In genomic region chr11:102431728-102432114, GRCm38 (mm10) we compare ENCODE assay signal across 8 mouse cellular contexts. TPM values are rescaled to one million over a fixed set of nuclear protein-coding genes. Genes with fewer than 3 reads are reported as not detected.
DNase-seq lines count a peak whose midpoint lies in the region; ATAC-seq and TF ChIP-seq lines count a peak whose summit lies in the region.

No protein-coding gene starts in this region.

- no peak for ATAC-seq in kidney, embryonic 15.5 days (replicated peaks; ENCODE audit: low FRiP score)
- ATAC-seq in kidney, embryonic 14.5 days (ENCODE audit: low FRiP score, low TSS enrichment): no peak
- ATAC-seq in liver, embryonic 12.5 days: no peak

- peaks cover 31% of the 10 kb centered on the region for H3K36me3 ChIP-seq in kidney, embryonic 15.5 days
- H3K36me3 ChIP-seq in kidney, embryonic 14.5 days (ENCODE audit: control insufficient read depth, insufficient read depth, low read length): peaks cover 27% of the 10 kb centered on the region
- peaks cover 0 to 11% of the 10 kb centered on the region in 2 experiments; a peak in 3 of 4 replicates for H3K36me3 ChIP-seq in MEL (ENCODE audit: control insufficient read depth in 1 of 2, insufficient read depth in 2 of 2, low read length in 2 of 2)
- peaks cover 15% of the 10 kb centered on the region for H3K36me3 ChIP-seq in liver, embryonic 12.5 days

- peak overlapping the region; percentile 27; the same call in 1 of the 2 replicates for H3K4me2 ChIP-seq in kidney, embryonic 15.5 days
- no peak overlapping the region for H3K4me2 ChIP-seq in kidney, embryonic 14.5 days (replicated peaks; ENCODE audit: low read depth, low read length)
- H3K4me2 ChIP-seq in liver, embryonic 12.5 days: peak overlapping the region; percentile 42

- DNase-seq in cerebellum, adult 8-10 months: peak; percentile 23
- DNase-seq in cerebellum, postnatal 14 days: no peak
- DNase-seq in MEL (ENCODE audit: low read depth, low spot score): no peak
- DNase-seq in testis, postnatal 10 days (ENCODE audit: low spot score): no peak
- DNase-seq in spleen, postnatal 4 days (ENCODE audit: low spot score in 2 of 2): no peak

- no peaks in the 10 kb centered on the region for H3K9me3 ChIP-seq in kidney, embryonic 15.5 days (replicated peaks)
- no peaks in the 10 kb centered on the region for H3K9me3 ChIP-seq in kidney, embryonic 14.5 days (ENCODE audit: control insufficient read depth, low read length)
- no peaks in the 10 kb centered on the region for H3K9me3 ChIP-seq in MEL (replicated peaks; ENCODE audit: insufficient read depth, low read length)
- no peaks in the 10 kb centered on the region for H3K9me3 ChIP-seq in liver, embryonic 12.5 days (replicated peaks)

- peaks cover 33% of the 10 kb centered on the region for H3K4me1 ChIP-seq in kidney, embryonic 15.5 days
- peaks cover 16% of the 10 kb centered on the region for H3K4me1 ChIP-seq in kidney, embryonic 14.5 days (ENCODE audit: control insufficient read depth, insufficient read depth, low read length)
- peaks cover 5 to 22% of the 10 kb centered on the region in 2 experiments for H3K4me1 ChIP-seq in MEL (ENCODE audit: control insufficient read depth in 1 of 2, insufficient read depth in 2 of 2, low read length in 2 of 2)
- peaks cover 41% of the 10 kb centered on the region for H3K4me1 ChIP-seq in liver, embryonic 12.5 days

- H3K4me3 ChIP-seq in kidney, embryonic 15.5 days (replicated peaks): no peak overlapping the region
- H3K4me3 ChIP-seq in kidney, embryonic 14.5 days (ENCODE audit: low read length): no peak overlapping the region
- peak overlapping the region; percentile 62 to 79 for H3K4me3 ChIP-seq in MEL (ENCODE audit: control insufficient read depth in 1 of 2, insufficient read depth in 1 of 2, low read depth in 2 of 2, low read length in 2 of 2)
- H3K4me3 ChIP-seq in liver, embryonic 12.5 days: peak overlapping the region; percentile 21

- H3K9ac ChIP-seq in kidney, embryonic 15.5 days: no peak overlapping the region
- H3K9ac ChIP-seq in kidney, embryonic 14.5 days (ENCODE audit: low read depth, low read length): no peak overlapping the region
- H3K9ac ChIP-seq in MEL (ENCODE audit: control insufficient read depth, low read depth, low read length, poor library complexity, severe bottlenecking): peak overlapping the region; percentile 67
- H3K9ac ChIP-seq in liver, embryonic 12.5 days: no peak overlapping the region

- TF ChIP-seq POLR2A in MEL (IDR thresholded peaks at IDR 0.05; ENCODE audit: control insufficient read depth in 1 of 2, insufficient read depth in 1 of 2, low read depth in 1 of 2, low read length in 2 of 2, poor library complexity in 1 of 2): no peak

- 85% methylated on average over 3 of the region's 3 CpGs for WGBS in kidney, embryonic 15.5 days
- WGBS in kidney, embryonic 14.5 days: 86% methylated on average over 3 of the region's 3 CpGs
- 68% methylated on average over 3 of the region's 3 CpGs for WGBS in liver, embryonic 12.5 days (ENCODE audit: insufficient replicate concordance)

- TF ChIP-seq CTCF in MEL (IDR thresholded peaks at IDR 0.05 in 2 of 3, conservative IDR thresholded peaks at IDR 0.05 in 1 of 3; ENCODE audit: control insufficient read depth in 1 of 3, insufficient read depth in 1 of 3, low read depth in 2 of 3, low read length in 3 of 3, poor library complexity in 1 of 3, severe bottlenecking in 1 of 3): no peak

- no peaks in the 10 kb centered on the region for H3K27me3 ChIP-seq in kidney, embryonic 15.5 days
- no peaks in the 10 kb centered on the region; the same call in 1 of the 2 replicates for H3K27me3 ChIP-seq in kidney, embryonic 14.5 days (ENCODE audit: control insufficient read depth, insufficient read depth, low read length)
- no peaks in the 10 kb centered on the region for H3K27me3 ChIP-seq in MEL (ENCODE audit: control insufficient read depth in 1 of 2, insufficient read depth in 2 of 2, low read length in 2 of 2)
- H3K27me3 ChIP-seq in liver, embryonic 12.5 days (replicated peaks): peaks cover 37% of the 10 kb centered on the region

- no peak overlapping the region for H3K27ac ChIP-seq in kidney, embryonic 15.5 days
- H3K27ac ChIP-seq in kidney, embryonic 14.5 days (ENCODE audit: low read depth, low read length): no peak overlapping the region; the same call in 1 of the 2 replicates
- no peak overlapping the region for H3K27ac ChIP-seq in MEL (ENCODE audit: control insufficient read depth, low read depth, low read length)
- no peak overlapping the region; the same call in 1 of the 2 replicates for H3K27ac ChIP-seq in liver, embryonic 12.5 days

- no peak for TF ChIP-seq RAD21 in MEL (IDR thresholded peaks at IDR 0.05; ENCODE audit: low read depth, low read length)

- peaks cover 2% of the 10 kb centered on the region; the same call in 1 of the 2 replicates for H3K79me2 ChIP-seq in MEL (ENCODE audit: control insufficient read depth, insufficient read depth, low read length, poor library complexity)

- TF ChIP-seq EP300 in MEL (IDR thresholded peaks at IDR 0.05; ENCODE audit: low read depth in 1 of 2, low read length in 2 of 2): no peak

TF ChIP-seq in MEL, 35 proteins besides CTCF, POLR2A, EP300 and RAD21:
- TF ChIP-seq TBP (IDR thresholded peaks at IDR 0.05; ENCODE audit: low read depth, low read length): no peak
- no peak for TF ChIP-seq KAT2A (conservative IDR thresholded peaks at IDR 0.05; ENCODE audit: low read depth, low read length)

RNA-seq across cellular contexts. Expression of gene Grn, which starts 1.6 kb away (rescaled TPM):
- 151 and 172 TPM in 2 replicates for polyA plus RNA-seq in kidney, embryonic 15.5 days (2015; fragmentation: Nextera tagmentation; extraction: Ambion mirVana)
- polyA plus RNA-seq in kidney, embryonic 14.5 days (2014; fragmentation: Nextera tagmentation; extraction: Ambion mirVana): 81.0 and 103 TPM in 2 replicates
- total RNA-seq in MEL (2012; rRNA removed): 14.5 and 14.7 TPM in 2 replicates
- polyA plus RNA-seq in MEL (2012; ENCODE audit: insufficient read depth in 1 of 2, insufficient read length in 2 of 2, low read depth in 1 of 2, low replicate concordance in 2 of 2, missing spikeins in 1 of 2): 10 to 100 TPM in 1 of 2 experiments, not detected in 1; 42.1 TPM
- polyA plus RNA-seq in liver, embryonic 12.5 days (2016; fragmentation: Nextera tagmentation; extraction: Ambion mirVana): 55.8 and 58.1 TPM in 2 replicates

RNA-seq across cellular contexts. Expression of gene Fam171a2, which starts 15.8 kb away (rescaled TPM):
- 6.9 and 7.1 TPM in 2 replicates for polyA plus RNA-seq in kidney, embryonic 15.5 days (2015; fragmentation: Nextera tagmentation; extraction: Ambion mirVana)
- polyA plus RNA-seq in kidney, embryonic 14.5 days (2014; fragmentation: Nextera tagmentation; extraction: Ambion mirVana): 12.3 and 14.7 TPM in 2 replicates
- total RNA-seq in MEL (2012; rRNA removed): 1.8 and 2.0 TPM in 2 replicates
- 1 to 10 TPM in 1 of 2 experiments, not detected in 1; 8.8 TPM for polyA plus RNA-seq in MEL (2012; ENCODE audit: insufficient read depth in 1 of 2, insufficient read length in 2 of 2, low read depth in 1 of 2, low replicate concordance in 2 of 2, missing spikeins in 1 of 2)
- polyA plus RNA-seq in liver, embryonic 12.5 days (2016; fragmentation: Nextera tagmentation; extraction: Ambion mirVana): 1.3 and 1.9 TPM in 2 replicates

RNA-seq across cellular contexts. Expression of gene Slc25a39, which starts 24.0 kb away (rescaled TPM):
- polyA plus RNA-seq in kidney, embryonic 15.5 days (2015; fragmentation: Nextera tagmentation; extraction: Ambion mirVana): 271 and 298 TPM in 2 replicates
- 224 and 274 TPM in 2 replicates for polyA plus RNA-seq in kidney, embryonic 14.5 days (2014; fragmentation: Nextera tagmentation; extraction: Ambion mirVana)
- total RNA-seq in MEL (2012; rRNA removed): 174 and 183 TPM in 2 replicates
- 100 to 1,000 TPM in 1 of 2 experiments, not detected in 1; 325 TPM for polyA plus RNA-seq in MEL (2012; ENCODE audit: insufficient read depth in 1 of 2, insufficient read length in 2 of 2, low read depth in 1 of 2, low replicate concordance in 2 of 2, missing spikeins in 1 of 2)
- polyA plus RNA-seq in liver, embryonic 12.5 days (2016; fragmentation: Nextera tagmentation; extraction: Ambion mirVana): 365 and 367 TPM in 2 replicates

RNA-seq across cellular contexts. Expression of gene Itga2b, which starts 38.2 kb away (rescaled TPM):
- polyA plus RNA-seq in kidney, embryonic 15.5 days (2015; fragmentation: Nextera tagmentation; extraction: Ambion mirVana): 8.2 and 11.0 TPM in 2 replicates
- 5.8 and 6.4 TPM in 2 replicates for polyA plus RNA-seq in kidney, embryonic 14.5 days (2014; fragmentation: Nextera tagmentation; extraction: Ambion mirVana)
- 8.3 and 10.7 TPM in 2 replicates for total RNA-seq in MEL (2012; rRNA removed)
- 10 to 100 TPM in 1 of 2 experiments, not detected in 1; 55.7 TPM for polyA plus RNA-seq in MEL (2012; ENCODE audit: insufficient read depth in 1 of 2, insufficient read length in 2 of 2, low read depth in 1 of 2, low replicate concordance in 2 of 2, missing spikeins in 1 of 2)
- 82.1 and 88.2 TPM in 2 replicates for polyA plus RNA-seq in liver, embryonic 12.5 days (2016; fragmentation: Nextera tagmentation; extraction: Ambion mirVana)

RNA-seq across cellular contexts. Expression of gene Rundc3a, which starts 38.5 kb away (rescaled TPM):
- polyA plus RNA-seq in kidney, embryonic 15.5 days (2015; fragmentation: Nextera tagmentation; extraction: Ambion mirVana): 2.5 and 4.9 TPM in 2 replicates
- 1.7 and 1.9 TPM in 2 replicates for polyA plus RNA-seq in kidney, embryonic 14.5 days (2014; fragmentation: Nextera tagmentation; extraction: Ambion mirVana)
- 0.39 and 0.42 TPM in 2 replicates for total RNA-seq in MEL (2012; rRNA removed)
- 1 to 10 TPM in 1 of 2 experiments, not detected in 1; 2.1 TPM for polyA plus RNA-seq in MEL (2012; ENCODE audit: insufficient read depth in 1 of 2, insufficient read length in 2 of 2, low read depth in 1 of 2, low replicate concordance in 2 of 2, missing spikeins in 1 of 2)
- 1.9 and 2.1 TPM in 2 replicates for polyA plus RNA-seq in liver, embryonic 12.5 days (2016; fragmentation: Nextera tagmentation; extraction: Ambion mirVana)

Comparison
In these comparisons a context has a peak if more than half of its experiments do, and no peak if none do; other contexts are left out.
1. H3K4me3 ChIP-seq: peak in MEL (2 of 2) and liver, embryonic 12.5 days (single experiment); none in kidney, embryonic 15.5 days (single experiment) and kidney, embryonic 14.5 days (single experiment).